Mouse (Mus musculus): Measurements from ENCODE around the gene Zbed3.

Zbed3 gene

GRCm38 (mm10) chr13:95323400-95323799 lies at the start of gene Zbed3:
Gene Zbed3 (plus strand): TSS chr13:95323612.
- DNase-seq (ENCODE audit: low spot score in 2 of 2): no peak

- no peak for DNase-seq (ENCODE audit: low spot score in 2 of 2)
These were observed 44.9 kb upstream of the Zbed3 start for GRCm38 (mm10) chr13:95278426-95279025.

GRCm38 (mm10) chr13:95281740-95282673 lies 41.4 kb upstream of the Zbed3 start:
- no peak for DNase-seq (ENCODE audit: low spot score in 2 of 2)

GRCm38 (mm10) chr13:95286989-95287388 lies 36.4 kb upstream of the Zbed3 start:
- peak; percentile 67 to 71 for DNase-seq (ENCODE audit: low spot score in 2 of 2)

GRCm38 (mm10) chr13:95288027-95288426 lies 35.4 kb upstream of the Zbed3 start:
- DNase-seq (ENCODE audit: low spot score in 2 of 2): no peak

- no peak for DNase-seq (ENCODE audit: low spot score in 2 of 2)
These were observed 31.4 kb upstream of the Zbed3 start for GRCm38 (mm10) chr13:95291983-95292382.

- no peak for DNase-seq (ENCODE audit: low spot score in 2 of 2)
These were observed 23.5 kb upstream of the Zbed3 start for GRCm38 (mm10) chr13:95299956-95300355.

GRCm38 (mm10) chr13:95306596-95306995 lies 16.8 kb upstream of the Zbed3 start:
- DNase-seq (ENCODE audit: low spot score in 2 of 2): no peak

- no peak for DNase-seq (ENCODE audit: low spot score in 2 of 2)
These were observed 16.2 kb upstream of the Zbed3 start for GRCm38 (mm10) chr13:95307100-95307655.

- DNase-seq (ENCODE audit: low spot score in 2 of 2): no peak
These were observed 11.4 kb upstream of the Zbed3 start for GRCm38 (mm10) chr13:95312016-95312415.

GRCm38 (mm10) chr13:95319153-95319552 lies 4.3 kb upstream of the Zbed3 start:
- DNase-seq (ENCODE audit: low spot score in 2 of 2): no peak

GRCm38 (mm10) chr13:95320451-95320850 lies 3.0 kb upstream of the Zbed3 start:
- DNase-seq (ENCODE audit: low spot score in 2 of 2): no peak

GRCm38 (mm10) chr13:95323950-95324625 lies 676 bp downstream of the Zbed3 start:
- no peak for DNase-seq (ENCODE audit: low spot score in 2 of 2)

GRCm38 (mm10) chr13:95324626-95325079 lies 1.2 kb downstream of the Zbed3 start:
- DNase-seq (ENCODE audit: low spot score in 2 of 2): peak in 1 of 2 experiments; percentile 29

GRCm38 (mm10) chr13:95325080-95325906 lies 1.9 kb downstream of the Zbed3 start:
- DNase-seq (ENCODE audit: low spot score in 2 of 2): peak; percentile 53 to 65

- DNase-seq (ENCODE audit: low spot score in 2 of 2): no peak
These were observed 2.6 kb downstream of the Zbed3 start for GRCm38 (mm10) chr13:95325907-95326550.

- no peak for DNase-seq (ENCODE audit: low spot score in 2 of 2)
These were observed 3.4 kb downstream of the Zbed3 start for GRCm38 (mm10) chr13:95326611-95327344.

- no peak for DNase-seq (ENCODE audit: low spot score in 2 of 2)
These were observed 3.9 kb downstream of the Zbed3 start for GRCm38 (mm10) chr13:95327345-95327741.

- DNase-seq (ENCODE audit: low spot score in 2 of 2): no peak
These were observed 5.4 kb downstream of the Zbed3 start for GRCm38 (mm10) chr13:95328767-95329166.

- DNase-seq (ENCODE audit: low spot score in 2 of 2): no peak
These were observed 7.1 kb downstream of the Zbed3 start for GRCm38 (mm10) chr13:95330507-95330906.
